Mouse (Mus musculus): ENCODE data around the gene Tm9sf4. TPM values are rescaled to one million over a fixed set of nuclear protein-coding genes. Genes with fewer than 3 reads are reported as not detected.

The Tm9sf4 gene
- polyA plus RNA-seq, 1 experiment from 2014 or later = 65.4 TPM

- ATAC-seq (replicated peaks; ENCODE audit: extremely low read depth, insufficient read depth, low FRiP score) = no peak
These were observed 66.9 kb downstream of the Tm9sf4 start for GRCm38 (mm10) chr2:153227959-153228358.

GRCm38 (mm10) chr2:153228523-153228922 lies 67.4 kb downstream of the Tm9sf4 start:
- no peak overlapping the region for H3K4me2 ChIP-seq (ENCODE audit: low read depth, low read length)
- ATAC-seq (replicated peaks; ENCODE audit: extremely low read depth, insufficient read depth, low FRiP score) = no peak
- peaks cover 10% of the 10 kb centered on the region for H3K4me1 ChIP-seq (ENCODE audit: control insufficient read depth, insufficient read depth, low read length)
- H3K27me3 ChIP-seq (ENCODE audit: control insufficient read depth, insufficient read depth, low read length) = no peaks in the 10 kb centered on the region
- WGBS = 69% methylated on average over 5 of the region's 5 CpGs
- no peaks in the 10 kb centered on the region for H3K9me3 ChIP-seq (replicated peaks; ENCODE audit: control insufficient read depth, low read length)
- H3K27ac ChIP-seq (ENCODE audit: low read length) = no peak overlapping the region
- no peak overlapping the region for H3K4me3 ChIP-seq (ENCODE audit: low read length)
- peaks cover 38% of the 10 kb centered on the region for H3K36me3 ChIP-seq (ENCODE audit: control insufficient read depth, insufficient read depth)
- H3K9ac ChIP-seq (ENCODE audit: low read length) = 0 out of 2 replicates have a peak overlapping the region, but pooled peaks have one; percentile 13

More at GRCm38 (mm10) chr2:153227959-153228358, 66.9 kb downstream of the Tm9sf4 start:
- WGBS = 55% methylated on average over 4 of the region's 4 CpGs
- Histone ChIP-seq H3K4me2 (ENCODE audit: low read depth, low read length) (no peak overlapping the region), H3K9ac (ENCODE audit: low read length) (no peak overlapping the region), H3K36me3 (ENCODE audit: control insufficient read depth, insufficient read depth) (peaks cover 37% of the 10 kb centered on the region), H3K4me3 (ENCODE audit: low read length) (no peak overlapping the region), H3K4me1 (ENCODE audit: control insufficient read depth, insufficient read depth, low read length) (peaks cover 10% of the 10 kb centered on the region), H3K9me3 (replicated peaks; ENCODE audit: control insufficient read depth, low read length) (no peaks in the 10 kb centered on the region), H3K27ac (ENCODE audit: low read length) (no peak overlapping the region), H3K27me3 (ENCODE audit: control insufficient read depth, insufficient read depth, low read length) (no peaks in the 10 kb centered on the region)

- ATAC-seq (replicated peaks; ENCODE audit: extremely low read depth, insufficient read depth, low FRiP score) = no peak
- peaks cover 30% of the 10 kb centered on the region for H3K4me1 ChIP-seq (ENCODE audit: control insufficient read depth, insufficient read depth, low read length)
- peaks cover 18% of the 10 kb centered on the region for H3K36me3 ChIP-seq (ENCODE audit: control insufficient read depth, insufficient read depth)
- H3K4me2 ChIP-seq (ENCODE audit: low read depth, low read length) = no peak overlapping the region
- no peaks in the 10 kb centered on the region for H3K27me3 ChIP-seq (ENCODE audit: control insufficient read depth, insufficient read depth, low read length)
- no peak overlapping the region for H3K4me3 ChIP-seq (ENCODE audit: low read length)
- no peak overlapping the region for H3K27ac ChIP-seq (ENCODE audit: low read length)
- H3K9ac ChIP-seq (ENCODE audit: low read length) = no peak overlapping the region
- 71% methylated on average over 4 of the region's 4 CpGs for WGBS
- no peaks in the 10 kb centered on the region for H3K9me3 ChIP-seq (replicated peaks; ENCODE audit: control insufficient read depth, low read length)
These were observed 76.1 kb downstream of the Tm9sf4 start for GRCm38 (mm10) chr2:153237193-153237592.

- 65% methylated on average over 4 of the region's 4 CpGs for WGBS
- Histone ChIP-seq H3K9ac (ENCODE audit: low read length) (peak overlapping the region; percentile 47; the same call in 1 of the 2 replicates), H3K4me3 (ENCODE audit: low read length) (no peak overlapping the region)
These were observed 76.8 kb downstream of the Tm9sf4 start for GRCm38 (mm10) chr2:153237891-153238290.

GRCm38 (mm10) chr2:153238406-153238805 lies 77.3 kb downstream of the Tm9sf4 start:
- Histone ChIP-seq H3K4me1 (ENCODE audit: control insufficient read depth, insufficient read depth, low read length) (peaks cover 37% of the 10 kb centered on the region), H3K4me2 (ENCODE audit: low read depth, low read length) (peak overlapping the region; percentile 78), H3K9ac (ENCODE audit: low read length) (peak overlapping the region; percentile 47), H3K9me3 (replicated peaks; ENCODE audit: control insufficient read depth, low read length) (no peaks in the 10 kb centered on the region), H3K4me3 (ENCODE audit: low read length) (no peak overlapping the region), H3K36me3 (ENCODE audit: control insufficient read depth, insufficient read depth) (peaks cover 14% of the 10 kb centered on the region), H3K27me3 (ENCODE audit: control insufficient read depth, insufficient read depth, low read length) (no peaks in the 10 kb centered on the region), H3K27ac (ENCODE audit: low read length) (peak overlapping the region; percentile 92)
- 50% methylated on average over 2 of the region's 2 CpGs for WGBS
- no peak for ATAC-seq (replicated peaks; ENCODE audit: extremely low read depth, insufficient read depth, low FRiP score)

More at GRCm38 (mm10) chr2:153237891-153238290, 76.8 kb downstream of the Tm9sf4 start:
- no peak for ATAC-seq (replicated peaks; ENCODE audit: extremely low read depth, insufficient read depth, low FRiP score)
- H3K4me2 ChIP-seq (ENCODE audit: low read depth, low read length) = 0 out of 2 replicates have a peak overlapping the region, but pooled peaks have one; percentile 78
- no peaks in the 10 kb centered on the region for H3K27me3 ChIP-seq (ENCODE audit: control insufficient read depth, insufficient read depth, low read length)
- H3K9me3 ChIP-seq (replicated peaks; ENCODE audit: control insufficient read depth, low read length) = no peaks in the 10 kb centered on the region
- peaks cover 37% of the 10 kb centered on the region for H3K4me1 ChIP-seq (ENCODE audit: control insufficient read depth, insufficient read depth, low read length)
- H3K36me3 ChIP-seq (ENCODE audit: control insufficient read depth, insufficient read depth) = peaks cover 14% of the 10 kb centered on the region
- H3K27ac ChIP-seq (ENCODE audit: low read length) = peak overlapping the region; percentile 92

- H3K4me2 ChIP-seq (ENCODE audit: low read depth, low read length) = peak overlapping the region; percentile 78
- peak overlapping the region; percentile 92 for H3K27ac ChIP-seq (ENCODE audit: low read length)
- peaks cover 37% of the 10 kb centered on the region for H3K4me1 ChIP-seq (ENCODE audit: control insufficient read depth, insufficient read depth, low read length)
- H3K27me3 ChIP-seq (ENCODE audit: control insufficient read depth, insufficient read depth, low read length) = no peaks in the 10 kb centered on the region
- peak overlapping the region; percentile 95 for H3K9ac ChIP-seq (ENCODE audit: low read length)
- 30% methylated on average over 7 of the region's 7 CpGs for WGBS
- no peak for ATAC-seq (replicated peaks; ENCODE audit: extremely low read depth, insufficient read depth, low FRiP score)
- H3K9me3 ChIP-seq (replicated peaks; ENCODE audit: control insufficient read depth, low read length) = no peaks in the 10 kb centered on the region
- peak overlapping the region; percentile 61 for H3K4me3 ChIP-seq (ENCODE audit: low read length)
- peaks cover 9% of the 10 kb centered on the region for H3K36me3 ChIP-seq (ENCODE audit: control insufficient read depth, insufficient read depth)
These were observed 78.1 kb downstream of the Tm9sf4 start for GRCm38 (mm10) chr2:153239021-153239859.

- peak overlapping the region; percentile 92 for H3K27ac ChIP-seq (ENCODE audit: low read length)
- 6% methylated on average over 19 of the region's 22 CpGs for WGBS
- peaks cover 37% of the 10 kb centered on the region for H3K4me1 ChIP-seq (ENCODE audit: control insufficient read depth, insufficient read depth, low read length)
- H3K4me2 ChIP-seq (ENCODE audit: low read depth, low read length) = peak overlapping the region; percentile 78
- no peak for ATAC-seq (replicated peaks; ENCODE audit: extremely low read depth, insufficient read depth, low FRiP score)
- H3K27me3 ChIP-seq (ENCODE audit: control insufficient read depth, insufficient read depth, low read length) = no peaks in the 10 kb centered on the region
- H3K9ac ChIP-seq (ENCODE audit: low read length) = peak overlapping the region; percentile 95
- H3K9me3 ChIP-seq (replicated peaks; ENCODE audit: control insufficient read depth, low read length) = no peaks in the 10 kb centered on the region
- H3K36me3 ChIP-seq (ENCODE audit: control insufficient read depth, insufficient read depth) = peaks cover 5% of the 10 kb centered on the region; the same call in 1 of the 2 replicates
- H3K4me3 ChIP-seq (ENCODE audit: low read length) = peak overlapping the region; percentile 61
These were observed 78.9 kb downstream of the Tm9sf4 start for GRCm38 (mm10) chr2:153239860-153240480.

- Histone ChIP-seq H3K9ac (ENCODE audit: low read length) (peak overlapping the region; percentile 95), H3K4me1 (ENCODE audit: control insufficient read depth, insufficient read depth, low read length) (peaks cover 37% of the 10 kb centered on the region), H3K27ac (ENCODE audit: low read length) (peak overlapping the region; percentile 92), H3K27me3 (ENCODE audit: control insufficient read depth, insufficient read depth, low read length) (no peaks in the 10 kb centered on the region), H3K4me2 (ENCODE audit: low read depth, low read length) (peak overlapping the region; percentile 78), H3K36me3 (ENCODE audit: control insufficient read depth, insufficient read depth) (peaks cover under 1% of the 10 kb centered on the region; the same call in 1 of the 2 replicates), H3K9me3 (replicated peaks; ENCODE audit: control insufficient read depth, low read length) (no peaks in the 10 kb centered on the region), H3K4me3 (ENCODE audit: low read length) (peak overlapping the region; percentile 61)
- 1% methylated on average over 27 of the region's 33 CpGs for WGBS
- peak; percentile 58 for ATAC-seq (replicated peaks; ENCODE audit: extremely low read depth, insufficient read depth, low FRiP score)
These were observed 79.7 kb downstream of the Tm9sf4 start for GRCm38 (mm10) chr2:153240701-153241235.
